Mouse (Mus musculus): ENCODE data around the gene Plcb4. TPM values are rescaled to one million over a fixed set of nuclear protein-coding genes. Genes with fewer than 3 reads are reported as not detected.

Gene Plcb4
- polyA plus RNA-seq, 1 experiment from 2014 or later: 19.4 TPM

DNA sequence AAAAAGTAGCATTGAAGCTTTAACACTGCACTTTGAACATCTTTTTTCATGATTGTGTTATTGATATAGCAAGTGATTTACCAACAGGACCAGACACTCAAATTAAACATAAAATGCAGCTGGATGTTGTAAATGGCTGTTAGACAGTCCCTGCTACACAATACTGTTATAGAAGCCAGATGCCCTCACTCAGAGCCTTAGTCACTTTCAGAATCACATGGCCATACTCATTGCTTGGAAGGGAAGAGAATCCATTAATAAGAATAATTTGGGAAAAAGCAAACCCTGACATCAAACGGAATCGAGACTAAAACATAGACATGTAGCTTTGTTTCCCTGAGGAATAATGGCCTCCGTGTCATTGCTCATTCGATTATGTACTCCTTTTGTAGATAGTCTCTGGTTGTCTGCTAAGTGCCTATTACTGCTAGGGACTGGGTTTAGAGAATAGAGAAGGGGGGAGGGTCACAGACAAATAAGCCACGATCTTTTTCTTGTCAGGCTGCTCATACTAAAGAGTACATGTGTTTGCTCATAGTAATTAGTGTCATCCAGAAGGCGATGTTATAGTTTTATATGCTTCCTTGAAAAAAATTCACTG is 197.2 kb downstream of the Plcb4 start:
- Histone ChIP-seq H3K4me1 (peaks cover 13% of the 10 kb centered on the region), H3K4me2 (no peak overlapping the region), H3K27me3 (no peaks in the 10 kb centered on the region), H3K9ac (no peak overlapping the region), H3K36me3 (ENCODE audit: poor library complexity, severe bottlenecking) (no peaks in the 10 kb centered on the region), H3K4me3 (no peak overlapping the region), H3K9me3 (replicated peaks) (no peaks in the 10 kb centered on the region), H3K27ac (0 out of 2 replicates have a peak overlapping the region, but pooled peaks have one; percentile 14)
- peak; percentile 72 for ATAC-seq
- WGBS: 37% methylated on average over 6 of the region's 6 CpGs

DNA sequence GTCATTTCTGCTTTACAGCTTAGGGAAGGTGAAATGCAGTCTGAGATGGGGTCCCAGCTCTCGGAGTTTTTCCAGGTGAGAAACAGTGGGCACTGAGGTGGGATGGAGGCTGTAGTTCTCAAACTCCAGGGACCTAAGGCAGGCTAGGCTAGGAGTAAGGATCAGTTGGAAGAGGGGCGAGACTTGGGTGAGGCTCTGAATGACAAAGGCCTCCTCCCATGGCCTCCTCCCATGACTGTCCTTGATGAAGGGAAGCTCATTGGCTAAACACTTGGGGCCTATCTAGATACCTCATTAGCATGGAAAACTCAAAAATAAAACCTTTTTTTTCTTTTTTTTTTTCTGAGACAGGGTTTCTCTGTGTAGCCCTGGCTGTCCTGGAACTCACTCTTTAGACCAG is 198.0 kb downstream of the Plcb4 start:
- peaks cover 13% of the 10 kb centered on the region for H3K4me1 ChIP-seq
- no peaks in the 10 kb centered on the region for H3K9me3 ChIP-seq (replicated peaks)
- no peak overlapping the region for H3K4me3 ChIP-seq
- no peaks in the 10 kb centered on the region for H3K36me3 ChIP-seq (ENCODE audit: poor library complexity, severe bottlenecking)
- WGBS: 87% methylated on average over 2 of the region's 2 CpGs
- no peak overlapping the region for H3K9ac ChIP-seq
- H3K4me2 ChIP-seq: no peak overlapping the region
- no peak overlapping the region for H3K27ac ChIP-seq
- no peaks in the 10 kb centered on the region for H3K27me3 ChIP-seq
- no peak for ATAC-seq

DNA sequence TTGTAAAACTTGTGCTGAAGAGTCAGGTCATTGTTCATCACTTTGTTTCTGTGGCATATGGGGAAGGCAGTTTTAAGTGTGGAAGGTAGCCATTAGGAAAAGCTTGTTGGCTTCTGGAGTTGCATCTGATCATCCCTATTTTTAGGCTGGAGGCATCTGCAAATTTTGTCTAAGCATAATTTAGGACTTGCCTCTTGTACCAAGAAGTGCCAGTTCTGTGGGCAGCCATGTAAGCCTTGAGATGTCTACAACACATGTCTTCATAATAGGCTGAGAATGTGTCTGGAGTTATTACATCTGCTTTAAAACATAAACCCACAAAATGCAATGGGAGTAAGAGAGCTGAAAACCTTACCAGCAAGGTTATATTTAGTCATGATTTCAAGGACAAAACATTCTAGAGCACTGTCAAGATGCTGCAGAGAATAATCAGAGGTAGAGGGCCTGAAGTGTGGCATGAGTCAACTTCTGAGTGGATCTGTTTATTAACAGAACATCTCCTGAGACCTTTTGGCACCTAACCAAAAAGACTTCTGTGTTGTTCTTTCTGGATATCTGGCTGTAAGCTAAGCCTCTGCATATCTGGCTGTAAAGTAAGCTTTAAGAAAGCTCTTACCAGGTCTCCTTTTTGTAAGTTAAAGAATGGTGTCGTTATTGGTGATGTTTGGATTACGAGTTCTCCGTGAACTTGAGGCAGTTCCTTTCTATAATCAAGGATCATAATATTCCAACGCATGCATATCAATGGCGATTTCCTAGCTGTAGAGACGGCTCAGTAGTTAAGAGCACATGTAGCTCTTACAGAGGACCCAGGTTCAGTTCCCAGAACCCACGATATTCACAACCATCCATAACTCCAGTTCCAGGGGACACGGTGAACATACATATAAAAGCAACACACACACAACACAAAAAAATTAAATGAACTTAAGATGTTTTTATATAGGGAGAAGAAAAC is 203.0 kb downstream of the Plcb4 start:
- Histone ChIP-seq H3K36me3 (ENCODE audit: poor library complexity, severe bottlenecking) (no peaks in the 10 kb centered on the region), H3K9me3 (replicated peaks) (no peaks in the 10 kb centered on the region), H3K4me3 (no peak overlapping the region), H3K4me2 (no peak overlapping the region), H3K27me3 (no peaks in the 10 kb centered on the region), H3K9ac (no peak overlapping the region), H3K4me1 (no peaks in the 10 kb centered on the region), H3K27ac (no peak overlapping the region)
- no peak for ATAC-seq
- WGBS: 93% methylated on average over 8 of the region's 8 CpGs

DNA sequence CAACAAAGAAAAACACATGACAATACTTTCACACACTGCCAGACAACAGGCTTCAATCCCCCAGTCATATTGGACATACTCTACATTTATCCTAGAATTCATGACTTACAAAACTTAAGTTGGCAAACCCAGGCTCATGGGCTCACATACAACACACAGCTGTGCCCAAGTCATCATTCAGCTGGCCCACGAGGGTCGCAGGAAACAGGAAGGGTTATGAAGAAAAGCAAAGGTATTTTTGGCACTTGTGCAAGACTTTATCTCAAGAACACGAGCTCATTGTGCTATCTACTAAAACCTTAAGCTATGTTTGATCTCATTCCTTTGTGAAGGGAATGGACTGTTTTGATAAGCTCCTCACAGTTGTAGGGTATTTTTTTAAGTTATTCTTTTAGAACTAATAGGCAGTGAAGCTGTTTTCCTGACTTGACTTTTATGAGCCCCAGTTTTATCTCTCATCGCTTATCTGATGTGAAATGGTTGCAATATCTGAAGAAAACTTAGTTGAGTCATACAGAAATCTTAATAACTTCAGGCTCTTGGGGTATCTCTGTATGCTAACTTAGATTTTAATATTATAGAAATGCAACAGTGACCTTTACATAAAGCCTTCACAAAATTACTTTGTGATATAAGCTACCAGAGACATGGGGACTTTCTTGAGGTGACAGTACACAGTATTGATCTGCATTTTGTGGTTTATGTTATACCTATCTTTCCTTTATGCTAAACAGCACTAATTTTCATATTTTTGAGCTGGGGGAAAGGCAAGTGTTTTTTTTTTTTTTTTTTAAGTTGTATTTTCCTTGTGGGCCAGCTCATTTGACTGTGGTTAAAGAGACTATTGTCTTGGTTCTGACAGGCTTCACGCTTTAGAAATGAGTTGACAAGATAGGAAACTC is 203.9 kb downstream of the Plcb4 start:
- Histone ChIP-seq H3K9ac (no peak overlapping the region), H3K27me3 (no peaks in the 10 kb centered on the region), H3K4me2 (no peak overlapping the region), H3K4me3 (no peak overlapping the region), H3K4me1 (no peaks in the 10 kb centered on the region), H3K9me3 (replicated peaks) (no peaks in the 10 kb centered on the region), H3K27ac (no peak overlapping the region), H3K36me3 (ENCODE audit: poor library complexity, severe bottlenecking) (no peaks in the 10 kb centered on the region)
- ATAC-seq: no peak
- WGBS: 83% methylated on average over 5 of the region's 5 CpGs

DNA sequence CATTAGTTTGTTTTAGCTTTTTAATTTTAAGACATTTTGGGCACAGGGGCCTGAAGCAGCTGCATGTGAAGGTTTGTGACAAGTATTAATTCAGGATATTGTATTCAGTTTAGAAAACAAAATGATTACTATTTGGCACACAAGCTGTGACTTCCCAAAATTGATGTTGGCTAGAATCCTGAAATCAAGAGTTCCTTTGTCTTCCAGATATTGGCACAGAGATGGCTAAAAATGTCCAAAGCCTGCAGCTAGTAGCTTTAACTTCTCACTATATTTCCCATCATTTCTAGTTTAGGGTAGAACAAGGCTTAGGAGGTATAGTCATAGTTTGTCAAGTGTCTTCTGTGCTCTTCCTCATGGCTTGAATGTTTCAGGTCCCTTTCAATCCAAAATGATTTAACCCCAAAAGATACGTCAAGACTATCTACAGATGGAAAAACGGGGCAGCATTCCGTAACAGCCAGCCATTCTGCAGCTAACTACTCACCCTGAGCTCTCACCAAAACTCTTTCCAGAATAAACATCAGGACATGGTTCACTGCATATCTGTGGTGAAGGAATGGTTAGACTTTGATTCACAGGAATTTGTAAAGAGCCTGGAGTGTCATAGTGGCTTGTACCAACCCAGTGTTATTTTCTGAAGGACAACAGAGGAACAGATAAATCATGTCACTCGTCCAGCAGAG is 204.7 kb downstream of the Plcb4 start:
- H3K4me3 ChIP-seq: no peak overlapping the region
- no peaks in the 10 kb centered on the region for H3K9me3 ChIP-seq (replicated peaks)
- H3K36me3 ChIP-seq (ENCODE audit: poor library complexity, severe bottlenecking): no peaks in the 10 kb centered on the region
- no peak overlapping the region for H3K4me2 ChIP-seq
- ATAC-seq: no peak
- WGBS: 83% methylated on average over 4 of the region's 4 CpGs
- no peaks in the 10 kb centered on the region for H3K4me1 ChIP-seq
- no peak overlapping the region for H3K9ac ChIP-seq
- no peaks in the 10 kb centered on the region for H3K27me3 ChIP-seq
- H3K27ac ChIP-seq: no peak overlapping the region

DNA sequence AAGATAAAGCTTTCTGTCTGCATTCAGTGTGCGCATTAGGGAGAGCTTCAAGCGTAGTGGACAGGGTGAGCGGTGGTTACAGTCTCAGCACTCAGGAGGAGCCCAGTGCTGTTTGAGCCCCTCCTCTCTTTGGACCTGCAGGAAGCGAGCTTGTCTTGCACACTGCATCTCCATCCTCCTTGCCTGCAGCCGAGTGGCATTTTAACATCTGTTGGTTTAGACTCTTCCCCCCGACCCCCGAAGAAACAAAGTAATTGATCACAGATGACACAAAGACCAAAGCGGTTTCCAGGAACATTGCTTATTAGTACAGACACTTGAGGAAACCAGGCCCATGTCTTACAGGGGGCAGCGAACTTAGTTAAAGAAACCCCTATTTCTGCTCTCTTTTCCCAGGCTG is 207.6 kb downstream of the Plcb4 start:
- H3K27me3 ChIP-seq: no peaks in the 10 kb centered on the region
- no peak for ATAC-seq
- WGBS: 77% methylated on average over 9 of the region's 9 CpGs
- no peak overlapping the region for H3K4me3 ChIP-seq
- no peak overlapping the region for H3K4me2 ChIP-seq
- no peak overlapping the region for H3K9ac ChIP-seq
- no peak overlapping the region for H3K27ac ChIP-seq
- H3K9me3 ChIP-seq (replicated peaks): no peaks in the 10 kb centered on the region
- H3K36me3 ChIP-seq (ENCODE audit: poor library complexity, severe bottlenecking): no peaks in the 10 kb centered on the region
- no peaks in the 10 kb centered on the region for H3K4me1 ChIP-seq

DNA sequence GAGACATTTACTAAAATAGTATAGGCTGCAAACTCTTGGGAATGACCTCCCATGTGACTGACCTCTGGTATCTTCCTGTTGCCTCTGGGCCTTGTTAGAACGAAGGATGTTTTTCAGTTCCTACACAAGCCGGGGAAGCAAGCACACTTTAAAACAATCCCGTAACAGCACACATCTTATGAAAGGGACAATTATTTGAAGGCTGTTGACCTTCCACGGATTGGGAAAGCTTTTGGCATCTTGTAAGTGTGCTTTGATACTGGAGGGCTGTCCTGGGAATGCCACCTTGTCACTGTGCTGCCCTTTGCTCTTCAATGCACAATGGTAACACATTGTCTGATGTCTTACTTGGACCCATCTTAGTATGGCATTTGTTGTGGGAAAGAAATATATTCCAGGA is 208.0 kb downstream of the Plcb4 start:
- Histone ChIP-seq H3K36me3 (ENCODE audit: poor library complexity, severe bottlenecking) (no peaks in the 10 kb centered on the region), H3K27me3 (no peaks in the 10 kb centered on the region), H3K4me1 (no peaks in the 10 kb centered on the region), H3K4me2 (no peak overlapping the region), H3K4me3 (no peak overlapping the region), H3K27ac (no peak overlapping the region), H3K9me3 (replicated peaks) (no peaks in the 10 kb centered on the region), H3K9ac (no peak overlapping the region)
- ATAC-seq: no peak
- 83% methylated on average over 4 of the region's 4 CpGs for WGBS

DNA sequence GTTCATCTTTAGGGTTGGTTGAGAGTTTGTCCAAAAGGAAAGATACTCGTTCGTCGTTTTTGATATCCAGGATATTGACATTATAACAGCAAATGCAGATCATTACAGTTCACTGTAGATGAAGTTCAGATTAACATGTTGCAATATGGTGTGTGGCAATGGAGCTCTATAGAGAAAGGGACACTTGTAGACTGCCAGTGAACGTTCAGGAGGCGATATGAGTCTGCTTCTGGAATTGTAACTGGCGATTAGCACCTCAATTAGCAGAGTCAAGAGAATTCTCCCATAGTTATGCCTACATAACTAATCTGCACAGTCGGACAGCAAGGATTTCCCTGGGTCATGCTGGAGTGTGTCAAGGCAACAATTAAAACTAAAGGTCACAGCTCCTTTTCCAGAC is 210.8 kb downstream of the Plcb4 start:
- WGBS: 79% methylated on average over 7 of the region's 7 CpGs
- no peak for ATAC-seq
- Histone ChIP-seq H3K36me3 (ENCODE audit: poor library complexity, severe bottlenecking) (no peaks in the 10 kb centered on the region), H3K27me3 (no peaks in the 10 kb centered on the region), H3K4me2 (no peak overlapping the region), H3K9ac (no peak overlapping the region), H3K9me3 (replicated peaks) (no peaks in the 10 kb centered on the region), H3K4me3 (no peak overlapping the region), H3K27ac (no peak overlapping the region), H3K4me1 (peaks cover 3% of the 10 kb centered on the region; the same call in 1 of the 2 replicates)

DNA sequence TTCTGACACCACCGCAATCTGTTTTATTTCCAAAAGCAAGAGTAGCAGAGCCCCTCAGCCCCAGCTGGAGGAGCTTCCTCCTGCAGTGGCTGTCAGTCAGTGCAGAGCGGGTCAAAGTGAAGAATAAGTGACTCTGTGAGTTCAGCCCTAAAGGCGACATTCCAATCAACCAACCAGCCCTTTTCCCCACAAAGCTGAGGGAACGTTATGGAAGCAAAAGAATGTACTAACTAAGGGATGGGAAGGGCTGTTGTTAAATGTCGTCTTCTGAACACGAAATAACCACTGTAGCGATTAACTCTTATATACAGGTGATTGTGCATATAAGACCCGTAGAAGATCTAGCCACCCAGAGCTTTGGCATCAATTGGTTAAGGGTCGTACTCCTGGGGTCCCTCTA is 214.3 kb downstream of the Plcb4 start:
- WGBS: 84% methylated on average over 9 of the region's 9 CpGs

DNA sequence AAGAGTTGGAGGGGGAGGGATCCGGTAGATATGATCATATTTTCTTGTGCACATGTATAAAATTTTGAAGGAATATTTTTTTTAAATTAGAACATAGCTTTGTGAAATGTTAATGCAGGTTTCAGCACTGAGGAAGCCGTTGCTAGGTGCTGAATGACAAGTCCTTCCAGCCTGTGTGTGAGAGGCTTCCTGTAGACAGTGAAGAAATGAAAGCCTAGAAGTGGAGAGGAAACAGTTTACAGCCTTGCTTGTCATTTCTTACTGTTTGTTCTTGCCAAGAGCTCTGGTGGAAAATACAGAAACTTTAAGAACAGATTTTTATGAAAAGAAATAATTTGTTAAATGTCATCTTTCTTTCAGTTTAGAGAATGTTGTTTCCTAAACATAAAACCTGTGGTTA is 214.9 kb downstream of the Plcb4 start:
- H3K4me1 ChIP-seq: peaks cover 15% of the 10 kb centered on the region
- H3K27me3 ChIP-seq: no peaks in the 10 kb centered on the region
- no peaks in the 10 kb centered on the region for H3K36me3 ChIP-seq (ENCODE audit: poor library complexity, severe bottlenecking)
- ATAC-seq: no peak
- H3K9me3 ChIP-seq (replicated peaks): no peaks in the 10 kb centered on the region
- H3K4me2 ChIP-seq: no peak overlapping the region
- no peak overlapping the region for H3K4me3 ChIP-seq
- H3K9ac ChIP-seq: no peak overlapping the region
- WGBS: 69% methylated on average over 2 of the region's 2 CpGs
- H3K27ac ChIP-seq: no peak overlapping the region

More for the DNA sequence above, 214.3 kb downstream of the Plcb4 start:
- ATAC-seq: no peak
- Histone ChIP-seq H3K4me2 (no peak overlapping the region), H3K36me3 (ENCODE audit: poor library complexity, severe bottlenecking) (no peaks in the 10 kb centered on the region), H3K4me3 (no peak overlapping the region), H3K27me3 (no peaks in the 10 kb centered on the region), H3K9ac (no peak overlapping the region), H3K4me1 (peaks cover 15% of the 10 kb centered on the region), H3K9me3 (replicated peaks) (no peaks in the 10 kb centered on the region), H3K27ac (no peak overlapping the region)

DNA sequence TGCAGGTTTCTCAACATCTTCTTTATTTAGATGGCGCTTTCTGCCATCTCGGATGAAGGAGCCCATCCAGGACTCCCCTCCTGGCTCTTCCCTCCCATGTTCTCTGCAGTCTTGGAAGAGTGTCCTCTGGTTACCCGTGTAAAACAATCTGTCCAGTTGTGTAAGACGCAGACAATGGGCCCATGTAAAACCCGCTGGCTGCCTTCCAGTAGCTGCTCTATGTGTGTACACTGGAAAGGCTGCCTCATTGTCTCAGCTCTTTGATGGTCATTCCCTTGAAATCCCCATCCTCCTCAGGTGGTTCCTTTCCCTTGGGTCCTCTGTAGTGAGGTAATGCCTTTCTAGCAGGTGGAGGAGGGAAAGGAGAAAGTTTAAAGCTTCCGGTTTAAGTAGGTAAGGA is 216.7 kb downstream of the Plcb4 start:
- no peak overlapping the region for H3K4me2 ChIP-seq
- H3K4me3 ChIP-seq: no peak overlapping the region
- H3K27me3 ChIP-seq: no peaks in the 10 kb centered on the region
- peaks cover 20% of the 10 kb centered on the region for H3K4me1 ChIP-seq
- no peaks in the 10 kb centered on the region for H3K36me3 ChIP-seq (ENCODE audit: poor library complexity, severe bottlenecking)
- H3K27ac ChIP-seq: no peak overlapping the region
- ATAC-seq: no peak
- no peak overlapping the region for H3K9ac ChIP-seq
- 68% methylated on average over 6 of the region's 6 CpGs for WGBS
- no peaks in the 10 kb centered on the region for H3K9me3 ChIP-seq (replicated peaks)

Measured in forebrain, embryonic 13.5 days (tissue).